Mouse (Mus musculus) neural tube, embryonic 10.5 days (tissue): ENCODE measurements around the gene Col8a1.

Experiments used
- DNase-seq: peaks from one replicate; pipeline ENCODE4 v3.0.0-alpha.2; 2017; ENCODE audit warnings: low spot score; ENCODE audit errors: extremely low spot score

Gene Col8a1

GRCm38 (mm10) chr16:57754526-57755125 lies at the start of gene Col8a1:
Gene Col8a1 (minus strand): TSS chr16:57754737.
- peak; percentile 17 for DNase-seq

DNA sequence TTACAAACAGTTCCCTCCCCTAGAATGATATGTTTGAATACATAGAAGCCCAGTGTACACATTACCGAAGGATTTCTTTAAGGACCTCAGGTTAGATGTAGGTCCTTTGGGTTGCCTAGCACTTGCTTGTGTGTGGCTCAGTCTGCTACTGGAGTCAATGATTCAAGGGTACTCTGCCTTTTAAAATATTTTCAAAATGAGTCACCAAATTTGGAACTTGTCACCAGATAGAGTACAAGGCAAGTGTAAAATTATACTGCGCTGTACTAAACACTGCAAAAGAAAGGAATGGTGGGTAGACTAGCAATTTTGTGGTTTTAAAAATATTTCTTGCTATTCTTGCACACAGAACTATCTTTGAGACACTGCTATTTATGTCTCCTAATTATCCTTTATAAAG lies 47.3 kb upstream of the Col8a1 start:
- no peak for DNase-seq

- no peak for DNase-seq
Observed at GRCm38 (mm10) chr16:57796321-57796720, 41.8 kb upstream of the Col8a1 start.

GRCm38 (mm10) chr16:57779011-57779410 lies 24.5 kb upstream of the Col8a1 start:
- DNase-seq = no peak

DNA sequence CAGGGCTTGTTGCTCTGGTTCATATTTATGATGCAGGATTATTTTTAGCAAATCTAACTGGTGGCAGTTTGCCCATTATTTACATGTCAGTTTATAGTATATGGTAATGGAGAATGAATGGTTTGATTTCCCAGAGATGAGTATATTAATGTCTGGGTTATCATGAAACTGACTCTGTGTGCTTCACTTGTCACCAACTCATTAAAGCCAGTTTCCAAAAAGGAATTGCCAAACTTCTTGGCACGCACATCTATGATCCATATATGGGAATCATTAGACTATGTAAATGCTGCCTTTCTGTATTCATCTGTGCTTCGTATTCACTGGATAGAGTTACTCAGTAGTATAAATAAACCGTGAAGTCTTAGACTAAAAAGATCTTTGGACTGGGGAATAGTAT lies 11.1 kb upstream of the Col8a1 start:
- no peak for DNase-seq

- DNase-seq = no peak
Observed at GRCm38 (mm10) chr16:57759862-57760261, 5.3 kb upstream of the Col8a1 start.

- DNase-seq = no peak
Observed at GRCm38 (mm10) chr16:57755708-57756107, 1.2 kb upstream of the Col8a1 start.

- peak; percentile 36 for DNase-seq
Observed at GRCm38 (mm10) chr16:57755241-57755640, 704 bp upstream of the Col8a1 start.

DNA sequence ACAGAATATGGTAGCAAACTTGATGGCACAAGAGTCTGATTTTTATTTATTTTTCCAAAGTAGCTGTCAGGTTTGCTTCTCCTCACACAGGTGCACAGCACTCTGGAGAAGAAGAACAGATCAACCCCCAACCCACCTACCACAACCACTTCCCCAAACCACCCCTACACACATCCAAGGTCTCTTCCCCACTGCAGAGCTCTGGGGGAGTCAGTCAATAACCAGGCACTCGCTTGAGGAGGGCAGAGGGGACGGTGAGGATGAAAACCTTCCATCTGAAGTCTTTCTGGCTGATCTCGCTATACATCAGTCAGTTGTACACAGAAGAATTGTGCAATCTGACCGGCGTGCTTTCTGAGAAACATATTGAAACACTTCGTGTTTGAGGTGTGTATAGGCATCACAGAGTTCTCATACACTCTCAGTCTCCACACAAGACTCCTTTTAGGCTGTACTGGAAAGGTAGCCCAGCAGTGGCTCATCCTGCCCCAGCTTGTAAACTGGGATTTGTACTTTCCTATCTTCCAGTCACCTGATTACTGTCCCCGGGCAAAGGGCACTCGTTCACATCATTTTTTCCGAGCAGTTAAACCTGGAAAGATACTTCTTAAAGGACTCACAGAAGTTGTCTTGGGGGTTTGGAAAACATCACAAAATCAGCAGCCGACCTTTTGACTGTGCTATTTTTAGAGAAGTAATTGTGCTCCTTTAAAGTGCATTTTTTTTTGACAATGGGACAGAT lies 827 bp downstream of the Col8a1 start:
- DNase-seq = no peak

DNA sequence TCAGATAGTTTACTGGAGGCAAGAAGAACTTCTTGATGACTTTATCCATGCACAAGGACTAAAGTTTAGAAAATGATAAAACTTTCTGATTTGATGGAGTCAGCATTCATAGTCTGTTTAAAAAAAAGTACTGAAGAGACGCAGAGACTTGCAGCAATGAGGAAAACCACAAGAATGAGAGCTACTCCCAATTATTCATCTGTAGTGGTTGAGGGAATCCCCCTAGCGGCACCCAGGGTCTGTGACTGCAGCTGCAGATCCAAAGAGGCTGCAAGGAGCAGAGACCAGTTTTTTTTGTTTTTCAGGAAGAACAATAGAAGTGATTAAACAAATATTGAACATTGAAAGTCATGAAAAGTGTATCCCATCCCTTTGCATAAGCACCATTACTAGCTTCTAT lies 4.0 kb downstream of the Col8a1 start:
- DNase-seq = no peak

- no peak for DNase-seq
Observed at GRCm38 (mm10) chr16:57748093-57748492, 6.4 kb downstream of the Col8a1 start.

DNA sequence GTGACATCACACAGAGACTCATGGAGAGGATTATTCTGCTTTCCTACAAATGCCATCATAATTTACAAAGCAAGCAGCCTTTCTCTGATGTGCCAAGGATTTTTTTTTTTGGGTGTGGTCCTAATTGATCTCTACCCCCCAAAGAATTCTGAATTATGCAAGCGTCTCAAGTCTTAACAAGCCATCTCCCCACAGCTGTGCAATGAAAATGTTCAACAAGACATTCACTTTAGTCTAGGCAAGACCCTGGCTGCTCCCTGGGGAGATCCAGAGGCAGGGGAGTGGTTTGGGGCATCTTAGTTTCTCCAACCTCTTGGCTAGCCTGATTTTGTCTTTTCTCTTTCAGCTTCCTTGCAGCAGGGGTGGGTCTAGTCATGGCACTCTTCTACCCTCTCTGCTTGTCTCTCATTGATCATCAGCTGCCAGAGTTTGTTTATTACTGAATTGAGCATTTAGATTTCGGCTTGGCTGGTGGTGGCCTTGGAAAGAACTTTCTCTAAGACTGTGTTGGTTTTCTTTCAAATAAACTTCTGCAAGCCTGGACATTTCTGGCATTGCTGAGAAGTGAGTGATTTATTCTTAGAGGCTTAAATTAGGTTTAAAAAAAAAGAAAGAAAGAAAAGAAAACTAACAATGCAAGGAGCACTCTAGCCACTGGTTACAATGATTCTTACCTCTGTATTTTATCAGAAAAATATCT lies 7.0 kb downstream of the Col8a1 start:
- no peak for DNase-seq

DNA sequence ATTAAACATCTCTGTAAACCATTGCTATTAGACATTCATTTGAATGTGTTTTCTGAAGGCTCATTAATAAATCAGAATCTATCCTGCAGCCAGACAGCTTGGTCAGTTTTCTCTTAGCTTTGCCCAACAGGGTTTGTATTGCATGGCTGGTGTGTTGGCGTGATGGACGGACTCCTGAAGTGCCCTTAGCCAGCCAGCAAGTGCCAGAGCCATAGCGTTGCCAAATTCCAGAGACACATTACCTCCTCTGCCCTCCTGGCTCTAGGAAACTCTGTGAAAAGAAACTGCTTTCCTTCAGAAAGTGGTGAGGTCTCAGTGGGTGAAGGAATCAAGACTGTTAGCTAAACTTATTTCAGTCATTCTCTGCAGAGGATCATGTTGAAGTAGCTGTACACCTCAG lies 14.4 kb downstream of the Col8a1 start:
- DNase-seq = no peak

DNA sequence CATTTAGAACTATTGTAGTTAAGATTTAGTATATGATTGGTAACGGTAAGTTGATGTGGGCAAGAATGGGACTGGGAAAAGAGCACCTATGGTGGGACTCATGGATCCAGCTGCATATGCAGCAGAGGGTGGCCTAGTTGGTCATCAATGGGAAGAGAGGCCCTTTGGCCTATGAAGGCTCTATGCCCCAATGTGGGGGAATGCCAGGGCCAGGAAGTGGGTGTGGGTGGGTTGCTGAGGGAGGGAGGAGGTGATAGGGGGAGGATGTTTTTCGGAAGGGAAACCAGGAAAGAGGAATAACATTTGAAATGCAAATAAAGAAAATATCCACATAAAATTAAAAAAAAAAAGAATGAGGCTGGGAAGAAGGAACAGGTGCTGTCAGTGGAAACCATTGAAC lies 19.6 kb downstream of the Col8a1 start:
- no peak for DNase-seq

DNA sequence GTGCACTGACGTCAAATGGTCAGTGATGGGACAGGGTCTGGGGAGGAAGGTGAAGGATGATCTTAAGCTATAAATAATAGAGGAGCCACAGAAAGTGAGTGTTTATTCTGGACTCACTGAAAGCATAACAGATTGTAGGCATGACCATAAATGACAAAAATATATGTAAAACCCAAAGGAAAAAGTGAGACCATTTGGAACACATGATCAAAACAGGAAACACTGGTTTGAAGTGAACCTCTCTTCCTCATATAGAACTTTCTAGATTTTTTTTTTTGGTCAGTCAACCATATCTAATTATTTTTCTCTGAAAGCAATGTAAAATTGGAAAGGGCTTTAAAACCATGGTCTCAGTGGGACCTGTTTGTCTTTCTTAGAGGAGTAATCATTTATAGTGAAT lies 21.0 kb downstream of the Col8a1 start:
- DNase-seq = no peak

- no peak for DNase-seq
Observed at GRCm38 (mm10) chr16:57733139-57733538, 21.4 kb downstream of the Col8a1 start.

GRCm38 (mm10) chr16:57724978-57725377 lies 29.6 kb downstream of the Col8a1 start:
- DNase-seq = no peak

GRCm38 (mm10) chr16:57718982-57719381 lies 35.6 kb downstream of the Col8a1 start:
- DNase-seq = no peak

GRCm38 (mm10) chr16:57698733-57699132 lies 55.8 kb downstream of the Col8a1 start:
- no peak for DNase-seq

- no peak for DNase-seq
Observed at GRCm38 (mm10) chr16:57694694-57695093, 59.8 kb downstream of the Col8a1 start.

GRCm38 (mm10) chr16:57693906-57694522 lies 60.5 kb downstream of the Col8a1 start:
- DNase-seq = no peak

- DNase-seq = no peak
Observed at GRCm38 (mm10) chr16:57685790-57686399, 68.6 kb downstream of the Col8a1 start.
